Mouse (Mus musculus) layer of hippocampus, adult 2 months (tissue): ENCODE data around the gene Creld1. TPM values are rescaled to one million over a fixed set of nuclear protein-coding genes. Genes with fewer than 3 reads are reported as not detected.

Experiments
- DNase-seq, 2 experiments: peaks; one replicate each; pipeline ENCODE4 v3.0.0; 2022; ENCODE audit warnings: low spot score in 2 of 2
- H3K27ac ChIP-seq: fragments of 200-600 bp; 2 replicates; pipeline ENCODE4 v1.8.1; 2022
- H3K4me3 ChIP-seq: fragments of 200-600 bp; 2 replicates; pipeline ENCODE4 v1.8.1; 2022; ENCODE audit warnings: mild to moderate bottlenecking
- CTCF ChIP-seq: fragments of 200-600 bp; conservative IDR thresholded peaks from 2 replicates; pipeline ENCODE4 v1.8.1; 2022; ENCODE audit warnings: antibody characterized with exemption, mild to moderate bottlenecking, moderate library complexity
- total RNA-seq, 2 experiments: library from RNA; stranded (reverse); gene quantifications; 2 replicates each; pipeline ENCODE4 v1.2.3; 2021

Creld1 gene
- total RNA-seq, 2 experiments from 2014 or later, result 105 to 120 TPM

GRCm38 (mm10) chr6:113502801-113503200 lies 19.7 kb downstream of the Creld1 start:
- H3K27ac ChIP-seq, result no peak overlapping the region
- no peak overlapping the region for H3K4me3 ChIP-seq
- DNase-seq, result no peak
- no peak for TF ChIP-seq CTCF

GRCm38 (mm10) chr6:113505689-113506088 lies 22.6 kb downstream of the Creld1 start:
- DNase-seq, result no peak
- H3K27ac ChIP-seq, result no peak overlapping the region
- no peak for TF ChIP-seq CTCF
- H3K4me3 ChIP-seq, result no peak overlapping the region

GRCm38 (mm10) chr6:113507130-113507529 lies 24.0 kb downstream of the Creld1 start:
- no peak overlapping the region for H3K27ac ChIP-seq
- no peak for DNase-seq
- H3K4me3 ChIP-seq, result no peak overlapping the region
- no peak for TF ChIP-seq CTCF

GRCm38 (mm10) chr6:113508272-113508946 lies 25.3 kb downstream of the Creld1 start:
- no peak for DNase-seq
- Histone ChIP-seq H3K27ac (no peak overlapping the region), H3K4me3 (no peak overlapping the region)
- no peak for TF ChIP-seq CTCF

GRCm38 (mm10) chr6:113508947-113509280 lies 25.8 kb downstream of the Creld1 start:
- TF ChIP-seq CTCF, result no peak
- Histone ChIP-seq H3K4me3 (no peak overlapping the region), H3K27ac (no peak overlapping the region)
- no peak for DNase-seq

GRCm38 (mm10) chr6:113513944-113514343 lies 30.8 kb downstream of the Creld1 start:
- no peak overlapping the region for H3K4me3 ChIP-seq
- TF ChIP-seq CTCF, result no peak
- DNase-seq, result no peak
- no peak overlapping the region for H3K27ac ChIP-seq

- no peak for TF ChIP-seq CTCF
- Histone ChIP-seq H3K27ac (no peak overlapping the region), H3K4me3 (no peak overlapping the region)
- no peak for DNase-seq
Measured at GRCm38 (mm10) chr6:113514600-113514999, 31.5 kb downstream of the Creld1 start.

- no peak for TF ChIP-seq CTCF
- no peak overlapping the region for H3K27ac ChIP-seq
- no peak for DNase-seq
- no peak overlapping the region for H3K4me3 ChIP-seq
Measured at GRCm38 (mm10) chr6:113517434-113518080, 34.5 kb downstream of the Creld1 start.

GRCm38 (mm10) chr6:113522310-113522709 lies 39.2 kb downstream of the Creld1 start:
- no peak for TF ChIP-seq CTCF
- H3K27ac ChIP-seq, result no peak overlapping the region
- no peak for DNase-seq
- H3K4me3 ChIP-seq, result no peak overlapping the region

GRCm38 (mm10) chr6:113523420-113523819 lies 40.3 kb downstream of the Creld1 start:
- DNase-seq, result no peak
- TF ChIP-seq CTCF, result no peak
- Histone ChIP-seq H3K4me3 (no peak overlapping the region), H3K27ac (no peak overlapping the region)

- peak within 1 kb of the TSS; percentile 92 for H3K27ac ChIP-seq
- peak within 1 kb of the TSS; percentile 73 for H3K4me3 ChIP-seq
- no peak; the same call in none of the 2 replicates for TF ChIP-seq CTCF
- peak; percentile 90 to 97 for DNase-seq
Measured at GRCm38 (mm10) chr6:113530932-113531839, 48.1 kb downstream of the Creld1 start, which contains the start of the genes Emc3 and Fancd2. Gene Emc3 (minus strand): TSS chr6:113531652. Gene Fancd2 (plus strand): TSS chr6:113531682.

GRCm38 (mm10) chr6:113531840-113532404 lies 48.8 kb downstream of the Creld1 start:
- TF ChIP-seq CTCF, result no peak
- H3K4me3 ChIP-seq, result peak overlapping the region; percentile 73

GRCm38 (mm10) chr6:113534886-113535285 lies 51.8 kb downstream of the Creld1 start:
- Histone ChIP-seq H3K4me3 (no peak overlapping the region), H3K27ac (no peak overlapping the region)
- TF ChIP-seq CTCF, result no peak
- DNase-seq, result no peak

More at GRCm38 (mm10) chr6:113531840-113532404, 48.8 kb downstream of the Creld1 start:
- H3K27ac ChIP-seq, result no peak overlapping the region
- no peak for DNase-seq
